Mouse (Mus musculus) thymus, adult 2 months (tissue): ENCODE results near the gene Tbc1d25. TPM values are rescaled to one million over a fixed set of nuclear protein-coding genes. Genes with fewer than 3 reads are reported as not detected.
A peak's percentile ranks its signal among the peaks of the same experiment; 100 is the strongest.

Experiments
- DNase-seq: peaks from one replicate; pipeline ENCODE4 v3.0.0; 2021
- H3K27ac ChIP-seq: fragments of 200-500 bp; 2 replicates; pipeline ENCODE4 v1.5.1; 2012; ENCODE audit warnings: low read length, control low read depth; ENCODE audit not compliant: control insufficient read depth, insufficient read depth
- H3K27me3 ChIP-seq: fragments of 200-500 bp; 2 replicates; pipeline ENCODE4 v1.6.1; 2012; ENCODE audit warnings: mild to moderate bottlenecking, low read length, moderate library complexity, mixed read lengths; ENCODE audit not compliant: control insufficient read depth, insufficient read depth
- H3K36me3 ChIP-seq: fragments of 200-500 bp; 2 replicates; pipeline ENCODE4 v1.6.1; 2012; ENCODE audit warnings: mild to moderate bottlenecking, low read length, moderate library complexity; ENCODE audit not compliant: control insufficient read depth, insufficient read depth
- H3K4me1 ChIP-seq: fragments of 200-500 bp; replicated peaks from 2 replicates; pipeline ENCODE4 v1.6.1; 2012; ENCODE audit warnings: low read length; ENCODE audit not compliant: control insufficient read depth, insufficient read depth
- H3K4me3 ChIP-seq: fragments of 200-500 bp; 2 replicates; pipeline ENCODE4 v1.5.1; 2012; ENCODE audit warnings: mild to moderate bottlenecking, low read length, control low read depth, moderate library complexity; ENCODE audit not compliant: control insufficient read depth, insufficient read depth
- CTCF ChIP-seq: fragments of 200-500 bp; IDR thresholded peaks from 2 replicates; pipeline ENCODE4 v1.5.1; 2012; ENCODE audit warnings: mild to moderate bottlenecking, control low read depth, low read length, moderate library complexity, borderline replicate concordance; ENCODE audit not compliant: control insufficient read depth, poor library complexity, insufficient read depth; ENCODE audit errors: extremely low read depth
- POLR2A ChIP-seq: fragments of 200-500 bp; IDR thresholded peaks from 2 replicates; pipeline ENCODE4 v1.6.1; 2012; ENCODE audit warnings: mild to moderate bottlenecking, low read length, control low read depth, moderate library complexity; ENCODE audit not compliant: control insufficient read depth, poor library complexity, insufficient read depth; ENCODE audit errors: extremely low read depth
- WGBS: fragments of 180-500 bp; shearing (Covaris S2); methylation state at CpG from one replicate; pipeline ENCODE4 v1.1.7; 2018; 5-methylcytosine and 5-hydroxymethylcytosine counted together
- polyA plus RNA-seq: library from polyadenylated mRNA; depleted of rRNA; stranded (reverse); fragments of >200 nt; gene quantifications from 2 replicates; pipeline ENCODE4 v1.2.3, GENCODE M21; 2012

Gene Tbc1d25
- polyA plus RNA-seq, 1 experiment: 36.3 TPM

DNA sequence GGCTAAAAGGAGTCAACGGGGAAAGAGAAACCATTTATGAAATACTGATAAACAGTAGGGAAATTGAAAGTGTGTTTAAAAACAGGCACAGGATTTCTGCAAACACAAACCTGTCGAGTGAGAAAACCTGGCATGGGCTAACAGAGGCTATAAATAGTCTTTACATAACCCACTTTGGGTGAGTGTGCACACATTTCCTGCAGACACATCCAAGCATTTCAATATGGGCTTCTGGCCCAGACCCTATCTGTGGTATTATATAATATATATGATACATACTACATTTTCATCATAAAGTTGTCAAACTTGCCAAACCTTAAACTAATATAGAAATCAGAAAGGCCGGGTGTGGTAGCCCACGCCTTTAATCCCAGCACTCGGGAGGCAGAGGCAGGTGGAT, 12.9 kb downstream of the Tbc1d25 start:
- WGBS: 70% methylated on average over 5 of the region's 5 CpGs
- no peaks in the 10 kb centered on the region for H3K36me3 ChIP-seq
- H3K4me1 ChIP-seq: no peaks in the 10 kb centered on the region
- no peak overlapping the region for H3K4me3 ChIP-seq
- DNase-seq: no peak
- TF ChIP-seq POLR2A: no peak
- no peak for TF ChIP-seq CTCF
- no peak overlapping the region for H3K27ac ChIP-seq
- H3K27me3 ChIP-seq: no peaks in the 10 kb centered on the region

DNA sequence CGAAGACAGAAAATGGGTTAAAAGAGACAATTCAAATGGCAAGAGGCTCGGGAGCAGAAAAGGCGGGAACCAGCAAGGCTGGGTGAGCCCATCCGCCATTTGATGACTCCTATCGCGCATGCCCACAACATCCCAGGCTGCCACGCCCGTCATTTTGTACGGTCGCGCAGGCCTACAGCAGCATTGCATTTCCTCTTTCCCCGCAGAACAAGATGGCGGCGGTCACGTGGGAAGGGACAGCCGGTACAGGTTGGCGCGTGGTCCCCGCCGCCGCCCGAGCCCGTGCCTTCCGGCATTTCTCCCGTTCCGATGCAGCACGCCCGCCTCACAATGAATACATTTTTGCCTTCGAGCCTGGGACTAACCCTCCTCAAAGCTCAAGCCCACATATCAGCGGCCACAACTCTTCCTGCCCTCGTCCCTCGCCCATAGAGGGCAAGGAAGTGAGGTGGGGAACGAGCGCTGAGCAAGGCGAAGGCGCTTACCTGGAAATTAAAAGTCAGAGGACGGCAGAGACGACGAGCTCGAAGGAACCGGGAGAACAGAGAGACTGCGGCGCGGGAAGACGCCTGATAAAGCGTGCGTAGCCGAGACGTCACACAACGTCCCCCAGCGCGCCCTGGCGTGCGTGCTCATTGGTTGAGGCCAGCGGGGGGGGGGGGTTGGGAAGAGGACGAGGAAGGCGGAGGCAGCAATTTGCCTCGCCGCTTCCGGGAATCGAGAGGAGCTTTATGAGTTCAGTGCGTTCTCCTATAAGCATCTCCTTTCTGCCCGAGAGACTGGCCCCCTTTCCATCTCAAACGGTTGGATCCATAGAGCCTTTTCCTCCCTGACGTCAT, 30.6 kb downstream of the Tbc1d25 start, which contains the start of gene Rbm3:
Gene Rbm3 (minus strand): TSS at position 728 of the 839 bp plus-strand sequence.
- under 1% methylated on average over 54 of the region's 65 CpGs for whole genome bisulfite sequencing
- no peak for TF ChIP-seq CTCF
- TF ChIP-seq POLR2A: peak; percentile 53; the same call in 1 of the 2 replicates
- Histone ChIP-seq H3K4me3 (peak within 1 kb of the TSS; percentile 97), H3K27me3 (no peaks in the 10 kb centered on the region), H3K36me3 (peaks cover 29% of the 10 kb centered on the region), H3K4me1 (peaks cover 9% of the 10 kb centered on the region), H3K27ac (peak within 1 kb of the TSS; percentile 97)
- peak; percentile 83 for DNase-seq

DNA sequence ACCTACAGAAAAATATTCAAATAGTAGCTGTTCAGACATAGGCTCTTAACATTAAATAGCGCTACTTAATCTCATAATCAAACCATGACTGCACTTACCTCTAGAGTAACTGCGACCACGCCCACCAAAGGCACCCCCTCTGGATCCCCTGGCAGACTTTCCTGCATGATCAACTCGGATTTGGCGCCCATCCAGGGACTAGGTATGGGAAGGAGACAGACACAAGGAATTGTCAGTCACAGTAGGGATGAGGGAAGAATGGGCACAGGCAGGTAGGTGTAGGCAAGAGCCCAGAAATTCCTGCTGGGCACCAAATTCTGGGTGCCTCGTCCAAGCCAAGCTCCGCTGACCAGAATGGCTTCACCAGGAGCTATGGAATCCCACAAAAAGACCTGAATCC, 32.2 kb downstream of the Tbc1d25 start:
- no peak for DNase-seq
- peaks cover 41% of the 10 kb centered on the region for H3K36me3 ChIP-seq
- no peak overlapping the region for H3K27ac ChIP-seq
- peak overlapping the region; percentile 97; the same call in 1 of the 2 replicates for H3K4me3 ChIP-seq
- 74% methylated on average over 5 of the region's 7 CpGs for WGBS
- TF ChIP-seq CTCF: no peak
- no peak for TF ChIP-seq POLR2A
- H3K27me3 ChIP-seq: no peaks in the 10 kb centered on the region
- peaks cover 9% of the 10 kb centered on the region for H3K4me1 ChIP-seq

DNA sequence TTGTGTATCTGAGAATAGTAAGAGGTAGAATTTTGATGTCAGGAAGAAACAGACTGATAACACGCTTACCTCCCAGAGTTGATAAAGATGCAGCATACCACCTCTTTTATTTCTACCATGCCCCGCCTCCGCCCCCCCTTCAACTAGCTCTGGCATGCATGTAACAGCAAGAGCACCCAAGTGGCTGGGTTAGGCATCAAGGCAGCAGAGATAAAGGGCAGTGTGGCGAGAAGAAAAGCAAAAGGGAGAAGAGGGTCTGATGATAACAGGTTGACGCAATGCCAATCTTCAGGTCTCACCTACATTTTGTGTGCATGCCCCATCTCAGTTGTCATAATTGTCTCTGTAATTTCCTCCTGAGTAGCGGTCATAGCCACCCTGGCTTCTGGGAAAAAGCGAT, 33.0 kb downstream of the Tbc1d25 start:
- Histone ChIP-seq H3K36me3 (peaks cover 47% of the 10 kb centered on the region), H3K27ac (no peak overlapping the region), H3K4me1 (peaks cover 9% of the 10 kb centered on the region), H3K27me3 (no peaks in the 10 kb centered on the region), H3K4me3 (no peak overlapping the region)
- no peak for DNase-seq
- WGBS: 88% methylated on average over 7 of the region's 7 CpGs
- TF ChIP-seq POLR2A: no peak
- TF ChIP-seq CTCF: no peak

DNA sequence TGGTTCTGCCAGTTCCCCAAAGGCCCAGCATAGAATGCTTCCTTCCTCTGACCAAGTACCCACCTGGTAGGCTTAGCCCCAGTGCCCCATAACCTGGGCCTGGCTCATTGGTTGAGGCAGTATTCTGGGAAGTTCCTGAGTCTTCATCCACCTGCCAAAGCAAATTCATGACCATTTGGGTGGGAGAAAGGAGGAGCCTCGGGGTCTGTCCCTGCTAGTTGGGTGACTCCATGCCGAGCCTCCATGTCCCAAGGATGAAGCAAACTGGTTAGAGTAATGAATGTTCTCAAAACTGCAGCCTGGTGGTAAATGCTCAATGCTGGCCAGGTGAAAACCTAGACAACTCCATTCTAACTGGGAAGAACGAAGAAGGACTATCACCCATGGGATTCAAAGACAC, 34.9 kb downstream of the Tbc1d25 start:
- no peak for DNase-seq
- Histone ChIP-seq H3K27ac (no peak overlapping the region), H3K4me3 (no peak overlapping the region), H3K4me1 (peaks cover 9% of the 10 kb centered on the region), H3K27me3 (no peaks in the 10 kb centered on the region), H3K36me3 (peaks cover 48% of the 10 kb centered on the region)
- 91% methylated on average over 3 of the region's 3 CpGs for WGBS
- TF ChIP-seq CTCF (no peak), POLR2A (no peak)

DNA sequence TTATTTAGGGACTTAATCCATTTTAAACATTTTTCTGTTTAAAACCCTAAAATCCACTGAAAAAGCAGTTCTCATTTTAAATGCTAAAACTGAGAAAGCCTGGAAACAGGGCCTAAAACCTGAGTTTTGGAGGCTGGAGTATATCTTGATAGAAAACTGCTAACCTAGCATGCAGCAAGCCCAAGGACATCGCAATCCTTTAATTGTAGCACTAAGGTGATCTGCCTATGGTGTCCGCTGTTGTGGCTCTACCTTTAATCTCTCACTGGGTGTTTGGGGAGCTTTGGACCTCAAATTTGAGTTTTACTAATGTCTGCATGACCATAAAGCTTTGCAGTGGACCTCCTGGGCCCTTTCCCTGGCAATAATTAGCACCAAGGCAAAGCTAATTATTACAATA, 35.5 kb downstream of the Tbc1d25 start:
- no peak overlapping the region for H3K4me3 ChIP-seq
- no peaks in the 10 kb centered on the region for H3K27me3 ChIP-seq
- DNase-seq: no peak
- WGBS: 100% methylated on average over 2 of the region's 2 CpGs
- H3K4me1 ChIP-seq: peaks cover 9% of the 10 kb centered on the region
- H3K36me3 ChIP-seq: peaks cover 48% of the 10 kb centered on the region
- TF ChIP-seq CTCF (no peak), POLR2A (no peak)
- H3K27ac ChIP-seq: no peak overlapping the region

DNA sequence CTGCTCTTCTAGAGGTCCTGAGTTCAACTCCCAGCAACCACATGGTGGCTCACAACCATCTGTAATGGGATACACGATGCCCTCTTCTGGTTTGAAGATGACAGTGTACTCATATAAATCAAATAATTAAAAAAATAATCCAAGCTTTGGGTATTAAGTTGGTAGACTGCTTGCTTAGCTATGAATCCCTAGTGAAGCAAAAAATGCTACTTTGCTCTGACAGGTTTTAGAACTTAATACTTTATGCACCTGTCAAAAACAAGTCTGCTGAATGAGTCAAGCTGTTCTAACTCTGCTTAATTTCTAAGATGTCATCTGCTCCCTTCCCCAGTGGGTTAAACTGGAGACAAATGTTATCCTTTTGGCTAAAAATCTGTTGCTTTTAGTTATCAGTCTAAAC, 36.5 kb downstream of the Tbc1d25 start:
- Histone ChIP-seq H3K27ac (no peak overlapping the region), H3K4me3 (no peak overlapping the region), H3K4me1 (peaks cover 8% of the 10 kb centered on the region), H3K27me3 (no peaks in the 10 kb centered on the region), H3K36me3 (peaks cover 47% of the 10 kb centered on the region)
- WGBS: 61% methylated on average over 1 of the region's 1 CpGs
- no peak for DNase-seq
- TF ChIP-seq POLR2A: no peak

DNA sequence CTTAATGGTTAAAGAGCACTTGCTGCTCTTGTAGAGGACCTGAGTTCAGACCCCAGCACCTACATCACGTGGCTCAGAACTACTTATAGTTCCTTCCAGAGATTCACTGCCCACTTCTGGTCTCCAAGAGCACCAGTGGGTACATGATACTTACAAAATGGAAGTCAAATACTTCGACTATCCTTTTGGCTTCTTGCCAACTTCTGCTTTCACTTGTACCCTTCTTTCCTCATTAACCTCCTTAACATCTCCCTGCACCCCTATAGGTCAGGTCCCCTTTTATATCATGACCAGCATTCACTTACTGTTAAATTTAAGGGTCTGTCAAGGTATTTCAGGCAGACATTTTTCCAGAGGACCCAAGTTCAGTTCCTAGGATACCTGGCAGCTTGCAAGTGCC, 40.1 kb downstream of the Tbc1d25 start:
- Histone ChIP-seq H3K36me3 (peaks cover 24% of the 10 kb centered on the region), H3K4me1 (peaks cover 5% of the 10 kb centered on the region), H3K4me3 (no peak overlapping the region), H3K27ac (no peak overlapping the region), H3K27me3 (no peaks in the 10 kb centered on the region)
- TF ChIP-seq CTCF: no peak
- TF ChIP-seq POLR2A: no peak
- no peak for DNase-seq
- 32% methylated on average over 2 of the region's 2 CpGs for WGBS
